Mouse (Mus musculus): ENCODE results near the gene Trpc3.

- no peak for TF ChIP-seq CTCF (IDR thresholded peaks at IDR 0.05; ENCODE audit: low read depth)
- TF ChIP-seq EP300 (IDR thresholded peaks at IDR 0.05; ENCODE audit: low read depth): no peak
These were observed 48.1 kb upstream of the Trpc3 start for GRCm38 (mm10) chr3:36738071-36738470.

All from liver, embryonic 14.5 days (tissue).